Mouse (Mus musculus): ENCODE data around the gene Ccdc63. TPM values are rescaled to one million over a fixed set of nuclear protein-coding genes. Genes with fewer than 3 reads are reported as not detected.
A peak's percentile ranks its signal among the peaks of the same experiment; 100 is the strongest.

The Ccdc63 gene
- polyA plus RNA-seq, 1 experiment from 2014 or later, result 1.1 TPM

- Histone ChIP-seq H3K27ac (no peak overlapping the region), H3K4me3 (ENCODE audit: inconsistent target) (no peak overlapping the region), H3K36me3 (ENCODE audit: inconsistent target) (no peaks in the 10 kb centered on the region), H3K79me2 (ENCODE audit: inconsistent target) (no peaks in the 10 kb centered on the region)
- 41% methylated on average over 7 of the region's 7 CpGs for WGBS (ENCODE audit: missing documents)
These were observed 38.1 kb downstream of the Ccdc63 start for GRCm38 (mm10) chr5:122102476-122103050.

DNA sequence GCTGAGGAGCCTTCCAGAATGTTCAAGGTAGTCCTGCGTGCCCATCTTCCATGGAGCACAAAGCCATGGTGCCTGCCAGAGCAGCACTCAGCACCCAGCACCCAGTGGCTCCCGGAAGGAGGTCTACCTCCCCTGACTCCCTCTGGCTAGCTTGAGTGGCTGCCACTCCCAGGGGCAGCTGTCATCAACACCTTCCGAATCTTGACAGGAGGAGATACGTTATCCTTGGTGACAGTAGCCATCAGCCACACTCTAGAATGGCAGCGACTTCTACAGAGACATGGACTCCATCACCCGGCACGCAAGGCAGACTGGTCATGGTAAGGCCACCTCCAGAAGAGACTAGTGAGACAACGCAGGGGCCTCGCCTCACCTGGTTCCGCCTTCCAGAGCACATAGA lies 46.2 kb downstream of the Ccdc63 start:
- no peaks in the 10 kb centered on the region for H3K36me3 ChIP-seq (ENCODE audit: inconsistent target)
- H3K4me3 ChIP-seq (ENCODE audit: inconsistent target), result no peak overlapping the region
- WGBS (ENCODE audit: missing documents), result 93% methylated on average over 10 of the region's 10 CpGs
- H3K79me2 ChIP-seq (ENCODE audit: inconsistent target), result no peaks in the 10 kb centered on the region
- no peak overlapping the region for H3K27ac ChIP-seq

DNA sequence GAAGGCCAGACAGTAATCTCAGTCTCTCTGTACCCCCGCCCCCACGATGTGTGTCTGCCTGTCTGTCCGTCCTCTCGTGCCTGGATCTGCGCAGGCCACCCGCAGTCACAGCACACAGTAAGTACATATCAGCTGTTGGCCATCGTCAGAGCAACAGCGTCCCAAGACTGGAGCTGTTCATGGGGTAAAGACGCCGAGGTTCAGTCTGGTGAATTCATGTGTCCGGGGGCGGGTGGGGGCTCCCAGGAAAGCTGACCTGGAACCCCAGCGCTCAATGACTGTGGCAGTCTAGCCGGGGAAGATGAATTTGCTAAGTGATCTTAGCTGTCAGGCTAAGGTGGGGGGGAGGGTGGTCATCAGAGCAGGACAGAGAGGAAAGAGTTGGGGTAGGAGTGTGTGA lies 46.9 kb downstream of the Ccdc63 start:
- Histone ChIP-seq H3K79me2 (ENCODE audit: inconsistent target) (no peaks in the 10 kb centered on the region), H3K36me3 (ENCODE audit: inconsistent target) (no peaks in the 10 kb centered on the region), H3K27ac (no peak overlapping the region), H3K4me3 (ENCODE audit: inconsistent target) (no peak overlapping the region)
- WGBS (ENCODE audit: missing documents), result 96% methylated on average over 14 of the region's 14 CpGs

GRCm38 (mm10) chr5:122092794-122093193 lies 47.8 kb downstream of the Ccdc63 start:
- Histone ChIP-seq H3K27ac (no peak overlapping the region), H3K36me3 (ENCODE audit: inconsistent target) (no peaks in the 10 kb centered on the region), H3K79me2 (ENCODE audit: inconsistent target) (no peaks in the 10 kb centered on the region), H3K4me3 (ENCODE audit: inconsistent target) (no peak overlapping the region)
- WGBS (ENCODE audit: missing documents), result 88% methylated on average over 11 of the region's 11 CpGs

- 19% methylated on average over 15 of the region's 15 CpGs for WGBS (ENCODE audit: missing documents)
- Histone ChIP-seq H3K4me3 (ENCODE audit: inconsistent target) (no peak overlapping the region), H3K36me3 (ENCODE audit: inconsistent target) (no peaks in the 10 kb centered on the region), H3K27ac (no peak overlapping the region), H3K79me2 (ENCODE audit: inconsistent target) (no peaks in the 10 kb centered on the region)
These were observed 49.6 kb downstream of the Ccdc63 start for GRCm38 (mm10) chr5:122091070-122091469.

GRCm38 (mm10) chr5:122089664-122090063 lies 51.0 kb downstream of the Ccdc63 start:
- Histone ChIP-seq H3K36me3 (ENCODE audit: inconsistent target) (no peaks in the 10 kb centered on the region), H3K27ac (no peak overlapping the region), H3K79me2 (ENCODE audit: inconsistent target) (no peaks in the 10 kb centered on the region), H3K4me3 (ENCODE audit: inconsistent target) (no peak overlapping the region)
- WGBS (ENCODE audit: missing documents), result 84% methylated on average over 8 of the region's 8 CpGs

DNA sequence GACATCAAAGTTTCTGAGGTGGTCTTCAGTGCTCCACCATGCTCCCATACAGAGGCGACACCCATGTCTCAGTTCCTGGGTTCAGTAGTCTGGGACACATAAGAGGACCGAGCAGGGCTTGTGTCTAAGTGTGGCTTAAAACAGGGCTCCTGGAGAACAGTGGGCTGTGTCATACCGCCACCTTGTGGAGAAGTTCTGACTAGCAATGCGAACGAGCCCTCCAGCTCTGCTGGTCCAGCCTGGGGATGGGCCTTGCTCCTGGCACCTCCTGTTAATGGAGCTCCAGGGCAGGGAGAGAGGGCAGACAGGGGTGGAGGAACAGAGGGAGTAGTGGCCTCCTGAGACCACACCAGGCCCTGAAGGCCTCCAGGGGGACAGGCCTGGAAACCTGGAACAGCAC lies 51.7 kb downstream of the Ccdc63 start:
- WGBS (ENCODE audit: missing documents), result 4% methylated on average over 5 of the region's 5 CpGs
- no peak overlapping the region for H3K27ac ChIP-seq
- no peaks in the 10 kb centered on the region for H3K79me2 ChIP-seq (ENCODE audit: inconsistent target)
- no peaks in the 10 kb centered on the region for H3K36me3 ChIP-seq (ENCODE audit: inconsistent target)
- no peak overlapping the region for H3K4me3 ChIP-seq (ENCODE audit: inconsistent target)

GRCm38 (mm10) chr5:122086121-122086520 lies 54.5 kb downstream of the Ccdc63 start:
- H3K36me3 ChIP-seq (ENCODE audit: inconsistent target), result no peaks in the 10 kb centered on the region
- 79% methylated on average over 3 of the region's 3 CpGs for WGBS (ENCODE audit: missing documents)
- H3K79me2 ChIP-seq (ENCODE audit: inconsistent target), result no peaks in the 10 kb centered on the region
- H3K4me3 ChIP-seq (ENCODE audit: inconsistent target), result no peak overlapping the region
- no peak overlapping the region for H3K27ac ChIP-seq

DNA sequence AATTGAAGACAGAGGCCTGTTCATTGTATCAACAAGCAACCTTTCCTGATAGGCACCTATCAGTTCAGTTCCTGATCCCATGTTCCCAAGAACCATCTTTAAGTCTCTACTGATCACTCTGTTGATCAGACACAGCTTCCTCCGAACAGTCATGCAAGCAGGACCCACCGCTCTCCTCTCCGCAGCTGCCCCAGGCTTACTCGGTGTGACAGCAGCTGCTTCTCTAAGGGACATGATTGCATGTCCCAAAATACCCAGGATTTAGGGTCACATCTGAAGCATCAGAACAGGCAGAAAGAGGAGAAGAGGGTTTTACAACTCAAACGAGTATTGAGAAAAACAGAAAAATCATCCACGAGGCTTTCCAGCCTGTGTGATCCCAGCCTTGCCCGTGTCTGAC lies 55.3 kb downstream of the Ccdc63 start:
- H3K27ac ChIP-seq, result no peak overlapping the region
- H3K79me2 ChIP-seq (ENCODE audit: inconsistent target), result no peaks in the 10 kb centered on the region
- no peak overlapping the region for H3K4me3 ChIP-seq (ENCODE audit: inconsistent target)
- 68% methylated on average over 7 of the region's 7 CpGs for WGBS (ENCODE audit: missing documents)
- H3K36me3 ChIP-seq (ENCODE audit: inconsistent target), result no peaks in the 10 kb centered on the region

DNA sequence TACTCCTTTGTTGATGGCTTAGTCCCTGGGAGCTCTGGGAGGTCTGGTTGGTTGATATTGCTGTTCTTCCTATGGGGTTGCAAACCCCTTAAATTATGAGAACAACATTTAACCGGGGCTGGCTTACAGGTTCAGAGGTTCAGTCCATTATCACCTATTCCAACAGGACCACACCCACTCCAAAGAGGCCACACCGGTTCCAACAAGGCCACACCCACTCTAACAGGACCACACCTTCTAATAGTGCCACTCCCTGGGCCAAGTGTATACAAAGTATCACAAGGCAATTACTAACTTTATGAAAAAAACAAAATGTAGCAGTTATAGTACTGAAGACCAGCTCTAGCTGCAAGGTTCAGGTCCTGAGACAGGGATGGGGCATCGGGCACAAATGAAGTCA lies 56.2 kb downstream of the Ccdc63 start:
- 56% methylated on average over 3 of the region's 3 CpGs for WGBS (ENCODE audit: missing documents)

DNA sequence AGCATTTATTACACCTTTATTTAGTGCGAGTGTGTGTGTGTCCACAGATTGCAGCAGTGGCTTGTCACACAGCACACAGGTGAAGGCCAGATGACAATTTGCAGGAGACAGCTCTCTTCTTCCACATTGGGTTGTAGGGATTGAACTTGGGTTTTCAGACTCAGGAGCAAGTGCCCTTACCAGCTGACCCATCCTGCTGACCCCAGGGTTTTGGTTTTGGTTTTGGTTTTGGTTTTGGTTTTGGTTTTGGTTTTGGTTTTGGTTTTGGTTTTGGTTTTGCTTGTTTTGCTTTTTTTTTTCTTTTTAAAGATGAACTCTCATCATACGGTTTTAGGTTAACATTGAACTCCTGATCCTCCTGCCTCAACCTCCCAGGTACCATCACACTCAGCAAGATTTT lies 57.3 kb downstream of the Ccdc63 start:
- H3K27ac ChIP-seq, result no peak overlapping the region
- H3K4me3 ChIP-seq (ENCODE audit: inconsistent target), result no peak overlapping the region
- WGBS (ENCODE audit: missing documents), result 94% methylated on average over 2 of the region's 2 CpGs
- H3K36me3 ChIP-seq (ENCODE audit: inconsistent target), result no peaks in the 10 kb centered on the region
- H3K79me2 ChIP-seq (ENCODE audit: inconsistent target), result no peaks in the 10 kb centered on the region

More for the DNA sequence above, 56.2 kb downstream of the Ccdc63 start:
- Histone ChIP-seq H3K79me2 (ENCODE audit: inconsistent target) (no peaks in the 10 kb centered on the region), H3K27ac (0 out of 2 replicates have a peak overlapping the region, but pooled peaks have one; percentile 32), H3K4me3 (ENCODE audit: inconsistent target) (no peak overlapping the region), H3K36me3 (ENCODE audit: inconsistent target) (no peaks in the 10 kb centered on the region)

DNA sequence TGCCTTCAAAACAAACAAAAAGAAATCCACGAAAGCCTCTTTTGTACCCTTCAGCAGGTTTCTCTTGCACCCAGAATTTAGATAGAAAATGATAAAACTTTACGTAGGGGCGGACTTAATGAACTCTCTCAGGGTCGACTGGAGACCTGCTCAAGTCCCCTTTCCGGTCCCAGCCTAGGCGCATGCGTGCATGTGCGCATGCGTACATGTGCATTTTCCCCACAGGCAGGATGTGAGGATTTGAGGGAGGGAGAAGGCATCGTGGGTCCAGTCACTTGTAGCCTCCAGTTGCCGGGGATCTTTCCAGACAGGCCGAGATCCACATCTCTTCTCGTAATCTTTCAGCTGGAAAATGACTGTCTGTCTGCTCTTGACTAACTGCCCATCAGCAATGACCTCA lies 59.2 kb downstream of the Ccdc63 start:
- H3K4me3 ChIP-seq (ENCODE audit: inconsistent target), result no peak overlapping the region
- no peak overlapping the region for H3K27ac ChIP-seq
- WGBS (ENCODE audit: missing documents), result 90% methylated on average over 13 of the region's 13 CpGs
- H3K36me3 ChIP-seq (ENCODE audit: inconsistent target), result no peaks in the 10 kb centered on the region
- no peaks in the 10 kb centered on the region for H3K79me2 ChIP-seq (ENCODE audit: inconsistent target)

DNA sequence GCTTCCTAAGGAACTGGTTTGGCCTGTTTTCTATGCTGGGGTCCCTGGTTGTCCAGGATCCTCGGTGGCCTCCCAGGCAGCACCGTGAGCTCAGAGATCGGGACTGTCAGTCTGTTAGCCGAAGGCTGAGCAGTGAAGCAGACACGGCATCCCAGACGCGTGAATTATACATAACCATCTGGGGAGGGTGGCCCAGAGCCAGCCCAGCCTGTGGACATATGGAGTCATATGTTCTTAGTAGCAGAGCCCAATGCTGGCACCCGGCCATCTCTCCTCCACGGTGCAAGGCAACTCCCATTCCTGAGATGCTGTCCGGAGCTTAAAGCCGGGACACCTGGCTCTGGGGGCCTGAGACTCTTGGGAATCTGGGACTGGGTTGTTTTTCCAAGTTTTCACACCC lies 59.7 kb downstream of the Ccdc63 start:
- no peaks in the 10 kb centered on the region for H3K36me3 ChIP-seq (ENCODE audit: inconsistent target)
- 92% methylated on average over 11 of the region's 11 CpGs for WGBS (ENCODE audit: missing documents)
- H3K79me2 ChIP-seq (ENCODE audit: inconsistent target), result no peaks in the 10 kb centered on the region
- H3K4me3 ChIP-seq (ENCODE audit: inconsistent target), result no peak overlapping the region
- no peak overlapping the region for H3K27ac ChIP-seq

DNA sequence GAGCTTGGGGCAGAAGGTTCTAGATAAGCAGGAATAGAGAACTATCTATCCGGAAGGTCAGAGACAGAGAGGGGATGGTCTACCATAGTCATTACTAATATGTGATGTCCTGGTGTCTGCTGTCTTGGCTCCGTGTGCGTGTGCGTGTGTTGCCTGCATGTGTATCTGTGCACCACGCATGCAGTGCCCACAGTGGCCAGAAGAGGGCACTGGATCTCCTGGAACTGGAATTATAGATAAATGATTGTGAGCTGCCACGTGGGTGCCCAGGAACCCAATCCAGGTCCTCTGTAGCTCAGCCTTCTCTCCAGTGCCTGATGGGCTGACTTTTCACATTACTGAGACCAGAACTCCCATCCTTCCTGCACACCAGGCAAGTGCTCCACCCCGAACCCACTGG lies 60.8 kb downstream of the Ccdc63 start:
- H3K36me3 ChIP-seq (ENCODE audit: inconsistent target), result no peaks in the 10 kb centered on the region
- no peaks in the 10 kb centered on the region for H3K79me2 ChIP-seq (ENCODE audit: inconsistent target)
- H3K27ac ChIP-seq, result no peak overlapping the region
- 85% methylated on average over 7 of the region's 7 CpGs for WGBS (ENCODE audit: missing documents)
- H3K4me3 ChIP-seq (ENCODE audit: inconsistent target), result no peak overlapping the region

- 82% methylated on average over 4 of the region's 4 CpGs for WGBS (ENCODE audit: missing documents)
- H3K4me3 ChIP-seq (ENCODE audit: inconsistent target), result no peak overlapping the region
- no peak overlapping the region for H3K27ac ChIP-seq
- H3K79me2 ChIP-seq (ENCODE audit: inconsistent target), result no peaks in the 10 kb centered on the region
- no peaks in the 10 kb centered on the region for H3K36me3 ChIP-seq (ENCODE audit: inconsistent target)
These were observed 63.4 kb downstream of the Ccdc63 start for GRCm38 (mm10) chr5:122077244-122077643.

DNA sequence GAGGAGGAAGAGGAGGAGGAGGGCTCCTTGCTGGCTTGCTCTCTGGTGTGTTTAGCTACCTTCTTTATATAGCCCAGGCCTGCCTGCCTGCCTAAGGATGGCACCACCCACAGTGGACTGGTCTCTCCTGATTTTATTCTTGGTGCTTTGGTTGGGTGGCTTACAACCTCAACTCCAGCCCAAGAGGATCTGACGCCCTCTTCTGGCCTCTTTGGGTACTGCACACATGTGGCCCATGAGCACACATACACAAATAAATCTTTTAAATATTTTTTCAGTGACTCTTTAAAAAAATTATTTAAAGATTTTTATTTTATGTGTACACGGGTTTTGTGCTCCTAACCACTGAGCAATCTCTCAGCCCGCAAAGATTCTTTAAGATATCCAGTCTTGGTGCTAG lies 64.9 kb downstream of the Ccdc63 start:
- no peak overlapping the region for H3K27ac ChIP-seq
- WGBS (ENCODE audit: missing documents), result 54% methylated on average over 3 of the region's 3 CpGs
- no peak overlapping the region for H3K4me3 ChIP-seq (ENCODE audit: inconsistent target)

More for the DNA sequence above, 64.9 kb downstream of the Ccdc63 start:
- Histone ChIP-seq H3K36me3 (ENCODE audit: inconsistent target) (no peaks in the 10 kb centered on the region), H3K79me2 (ENCODE audit: inconsistent target) (no peaks in the 10 kb centered on the region)

All from macrophage (primary cell).